Mouse (Mus musculus) heart, adult 2 months (tissue): ENCODE results near the gene Tnfrsf26.

Experiments
- CTCF ChIP-seq: fragments of 200-600 bp; IDR thresholded peaks from 2 replicates; pipeline ENCODE4 v1.8.1; 2022; ENCODE audit warnings: antibody characterized with exemption, mild to moderate bottlenecking, moderate library complexity
- EP300 ChIP-seq: fragments of 200-500 bp; IDR thresholded peaks from 2 replicates; pipeline ENCODE4 v1.6.1; 2011; ENCODE audit warnings: low read depth, low read length, control low read depth; ENCODE audit not compliant: insufficient read depth
- POLR2A ChIP-seq: fragments of 200-500 bp; IDR thresholded peaks from 2 replicates; pipeline ENCODE4 v1.6.1; 2011; ENCODE audit warnings: mild to moderate bottlenecking, low read depth, low read length, control low read depth; ENCODE audit not compliant: insufficient read depth

GRCm38 (mm10) chr7:143563787-143564186 lies 64.7 kb downstream of the Tnfrsf26 start:
- TF ChIP-seq CTCF (no peak), EP300 (no peak), POLR2A (no peak)
